ENCODE assay signal across 8 mouse cellular contexts in genomic region chr12:33027093-33027492, GRCm38 (mm10).
A peak's percentile ranks its signal among the peaks of the same experiment; 100 is the strongest.
DNase-seq lines count a peak whose midpoint lies in the region; ATAC-seq and TF ChIP-seq lines count a peak whose summit lies in the region.

No protein-coding gene starts in this region.

- peak overlapping the region; percentile 55 for H3K4me2 ChIP-seq in heart, embryonic 11.5 days
- H3K4me2 ChIP-seq in kidney, embryonic 14.5 days (replicated peaks; ENCODE audit: low read depth, low read length) = no peak overlapping the region
- H3K4me2 ChIP-seq in limb, embryonic 15.5 days = peak overlapping the region; percentile 34; the same call in 1 of the 2 replicates
- H3K4me2 ChIP-seq in stomach, embryonic 15.5 days = peak overlapping the region; percentile 22; the same call in 1 of the 2 replicates

- peaks cover 3% of the 10 kb centered on the region; the same call in 1 of the 2 replicates for H3K4me1 ChIP-seq in embryonic fibroblast, embryonic 13.5 days (ENCODE audit: control insufficient read depth, insufficient read depth, low read length)
- peaks cover 10% of the 10 kb centered on the region for H3K4me1 ChIP-seq in heart, embryonic 11.5 days (ENCODE audit: control insufficient read depth, insufficient read depth, low read length)
- peaks cover 6% of the 10 kb centered on the region for H3K4me1 ChIP-seq in kidney, embryonic 14.5 days (ENCODE audit: control insufficient read depth, insufficient read depth, low read length)
- peaks cover 35% of the 10 kb centered on the region for H3K4me1 ChIP-seq in limb, embryonic 15.5 days
- 0 out of 2 replicates have a peak, but pooled peaks cover 5% of the 10 kb centered on the region for H3K4me1 ChIP-seq in stomach, embryonic 15.5 days

- no peak for TF ChIP-seq POLR2A in embryonic fibroblast, embryonic 13.5 days (IDR thresholded peaks at IDR 0.05; ENCODE audit: low read depth, low read length)

- ATAC-seq in heart, embryonic 11.5 days (replicated peaks; ENCODE audit: insufficient number of reproducible peaks, low FRiP score, low TSS enrichment) = no peak
- ATAC-seq in kidney, embryonic 14.5 days (ENCODE audit: low FRiP score, low TSS enrichment) = peak; percentile 59; the same call in 1 of the 2 replicates
- peak; percentile 66 for ATAC-seq in limb, embryonic 15.5 days (ENCODE audit: insufficient number of reproducible peaks, low FRiP score, low TSS enrichment, low read depth)
- 0 out of 2 replicates have a peak, but pooled peaks have one; percentile 29 for ATAC-seq in stomach, embryonic 15.5 days (ENCODE audit: insufficient read depth, low FRiP score, low read depth)

- no peak overlapping the region for H3K4me3 ChIP-seq in embryonic fibroblast, embryonic 13.5 days (ENCODE audit: insufficient read depth, low read length)
- H3K4me3 ChIP-seq in heart, embryonic 11.5 days (ENCODE audit: low read depth, low read length) = no peak overlapping the region
- H3K4me3 ChIP-seq in kidney, embryonic 14.5 days (ENCODE audit: low read length) = no peak overlapping the region
- no peak overlapping the region for H3K4me3 ChIP-seq in limb, embryonic 15.5 days
- no peak overlapping the region for H3K4me3 ChIP-seq in stomach, embryonic 15.5 days (replicated peaks)

- no peaks in the 10 kb centered on the region for H3K27me3 ChIP-seq in heart, embryonic 11.5 days (ENCODE audit: control insufficient read depth, insufficient read depth, low read length)
- H3K27me3 ChIP-seq in kidney, embryonic 14.5 days (ENCODE audit: control insufficient read depth, insufficient read depth, low read length) = 0 out of 2 replicates have a peak, but pooled peaks cover 3% of the 10 kb centered on the region
- no peaks in the 10 kb centered on the region for H3K27me3 ChIP-seq in limb, embryonic 15.5 days
- H3K27me3 ChIP-seq in stomach, embryonic 15.5 days (replicated peaks) = no peaks in the 10 kb centered on the region

- no peaks in the 10 kb centered on the region for H3K9me3 ChIP-seq in heart, embryonic 11.5 days (replicated peaks; ENCODE audit: control insufficient read depth, low read length)
- no peaks in the 10 kb centered on the region for H3K9me3 ChIP-seq in kidney, embryonic 14.5 days (ENCODE audit: control insufficient read depth, low read length)
- no peaks in the 10 kb centered on the region for H3K9me3 ChIP-seq in limb, embryonic 15.5 days
- H3K9me3 ChIP-seq in stomach, embryonic 15.5 days = no peaks in the 10 kb centered on the region

- H3K27ac ChIP-seq in embryonic fibroblast, embryonic 13.5 days (ENCODE audit: insufficient read depth, low read length) = peak overlapping the region; percentile 6; the same call in 1 of the 2 replicates
- H3K27ac ChIP-seq in heart, embryonic 11.5 days (ENCODE audit: low read depth, low read length) = no peak overlapping the region
- H3K27ac ChIP-seq in kidney, embryonic 14.5 days (ENCODE audit: low read depth, low read length) = no peak overlapping the region
- H3K27ac ChIP-seq in limb, embryonic 15.5 days = no peak overlapping the region
- no peak overlapping the region for H3K27ac ChIP-seq in stomach, embryonic 15.5 days

- no peak overlapping the region for H3K9ac ChIP-seq in heart, embryonic 11.5 days (ENCODE audit: low read depth, low read length)
- H3K9ac ChIP-seq in kidney, embryonic 14.5 days (ENCODE audit: low read depth, low read length) = no peak overlapping the region
- H3K9ac ChIP-seq in limb, embryonic 15.5 days = no peak overlapping the region
- H3K9ac ChIP-seq in stomach, embryonic 15.5 days = no peak overlapping the region

- TF ChIP-seq CTCF in embryonic fibroblast, embryonic 13.5 days (IDR thresholded peaks at IDR 0.05; ENCODE audit: borderline replicate concordance, insufficient read depth, low read length) = peak; percentile 83

- DNase-seq in CD8-positive naive resting alpha-beta T cell, adult 2 months (ENCODE audit: low read depth in 2 of 2, low spot score in 2 of 2) = peak; percentile 54 to 68
- peak; percentile 93 for DNase-seq in brain, adult 2 months (ENCODE audit: low read depth, low spot score)
- peak; percentile 92 for DNase-seq in naive thymus-derived CD4-positive, alpha-beta T cell, adult 2 months (ENCODE audit: low read depth)

- no peaks in the 10 kb centered on the region for H3K36me3 ChIP-seq in heart, embryonic 11.5 days (ENCODE audit: control insufficient read depth, insufficient read depth, low read length)
- H3K36me3 ChIP-seq in kidney, embryonic 14.5 days (ENCODE audit: control insufficient read depth, insufficient read depth, low read length) = no peaks in the 10 kb centered on the region
- no peaks in the 10 kb centered on the region for H3K36me3 ChIP-seq in limb, embryonic 15.5 days
- no peaks in the 10 kb centered on the region for H3K36me3 ChIP-seq in stomach, embryonic 15.5 days

- 3% methylated on average over 10 of the region's 10 CpGs for WGBS in heart, embryonic 11.5 days (ENCODE audit: insufficient replicate concordance)
- under 1% methylated on average over 10 of the region's 10 CpGs for WGBS in kidney, embryonic 14.5 days
- WGBS in limb, embryonic 15.5 days = under 1% methylated on average over 10 of the region's 10 CpGs
- 1% methylated on average over 10 of the region's 10 CpGs for WGBS in stomach, embryonic 15.5 days
